Mouse (Mus musculus): ENCODE measurements at regions not wholly inside any gene's neighbourhood (a gene's known extent, or its start where the extent isn't known, plus 50 kb on each side); places are given as distances from the start of the nearest gene placed in this dataset.

- TF ChIP-seq CTCF (IDR thresholded peaks at IDR 0.05; ENCODE audit: control insufficient read depth, insufficient read depth, insufficient read length) (peak; percentile 91), USF1 (IDR thresholded peaks at IDR 0.05; ENCODE audit: low read depth) (no peak), MYOD1 (IDR thresholded peaks at IDR 0.05; ENCODE audit: control insufficient read depth, insufficient read length, low read depth) (no peak), MYOG (IDR thresholded peaks at IDR 0.05; ENCODE audit: control insufficient read depth, extremely low read depth, insufficient read length) (no peak)
Measured at GRCm38 (mm10) chr5:64505835-64506600, 297.2 kb upstream of the Klf3 start.
